Mouse (Mus musculus) kidney, postnatal 14 days (tissue): ENCODE data around the gene Ntrk3.

Experiments used
- DNase-seq: peaks from one replicate; pipeline ENCODE4 v3.0.0; 2022; ENCODE audit warnings: mixed read lengths

The Ntrk3 gene

DNA sequence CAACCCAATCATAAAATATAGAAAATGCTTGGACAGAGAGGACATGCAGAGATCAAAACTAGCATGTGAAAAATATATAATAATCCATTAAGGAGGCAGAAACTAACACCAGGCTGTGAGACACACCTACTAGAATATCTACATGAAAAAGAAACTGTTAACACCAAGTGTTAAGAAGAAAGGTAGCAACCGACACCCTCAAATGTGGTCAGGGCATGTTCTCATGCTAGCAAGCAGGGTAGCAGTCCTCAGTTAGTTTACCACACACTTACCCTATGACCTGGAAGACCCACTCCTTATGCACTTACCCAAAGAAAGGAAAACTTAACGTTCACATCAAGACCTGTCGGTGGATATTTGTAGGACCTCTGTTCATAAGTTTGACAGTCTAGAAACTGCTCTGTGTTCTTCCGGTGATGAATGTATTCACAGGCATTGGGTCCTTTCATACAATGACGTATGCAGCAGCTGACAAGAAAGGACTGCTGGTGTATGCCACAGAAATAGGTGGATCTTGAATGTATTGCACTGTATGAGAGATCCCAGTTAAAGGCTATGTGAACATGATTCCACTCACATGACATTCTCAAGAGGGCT, at the start of gene Ntrk3:
Gene Ntrk3, minus strand, starts transcription at position 399 of the 597 bp plus-strand sequence.
- DNase-seq = no peak

DNA sequence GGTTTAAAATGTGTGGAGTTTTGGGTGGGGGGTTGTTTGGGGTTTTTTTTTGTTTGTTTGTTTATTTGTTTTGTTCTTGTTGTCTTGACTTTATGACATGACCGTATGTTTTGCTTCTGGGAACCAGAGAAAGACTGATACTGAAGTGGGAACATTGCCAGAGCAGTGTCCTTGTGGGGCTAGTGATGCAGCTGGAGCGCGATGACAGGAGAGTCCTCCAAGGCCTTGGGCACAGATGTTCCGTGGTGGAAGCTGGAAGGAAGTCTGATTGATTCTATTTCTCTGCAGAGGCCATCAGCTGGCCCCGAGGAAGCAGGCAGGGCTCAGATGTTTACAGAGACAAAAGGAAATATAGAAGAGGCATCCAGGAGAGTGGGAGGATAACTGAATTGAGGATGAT, 48.1 kb upstream of the Ntrk3 start:
- no peak for DNase-seq

- DNase-seq = peak; percentile 91
Measured at GRCm38 (mm10) chr7:78782639-78783581, 45.1 kb upstream of the Ntrk3 start, which contains the start of the genes Mrps11 and Mrpl46. Gene Mrps11 (plus strand): TSS chr7:78783119. Gene Mrpl46 (minus strand): TSS chr7:78783531.

- DNase-seq = peak; percentile 16
Measured at GRCm38 (mm10) chr7:78778741-78779140, 40.9 kb upstream of the Ntrk3 start.

DNA sequence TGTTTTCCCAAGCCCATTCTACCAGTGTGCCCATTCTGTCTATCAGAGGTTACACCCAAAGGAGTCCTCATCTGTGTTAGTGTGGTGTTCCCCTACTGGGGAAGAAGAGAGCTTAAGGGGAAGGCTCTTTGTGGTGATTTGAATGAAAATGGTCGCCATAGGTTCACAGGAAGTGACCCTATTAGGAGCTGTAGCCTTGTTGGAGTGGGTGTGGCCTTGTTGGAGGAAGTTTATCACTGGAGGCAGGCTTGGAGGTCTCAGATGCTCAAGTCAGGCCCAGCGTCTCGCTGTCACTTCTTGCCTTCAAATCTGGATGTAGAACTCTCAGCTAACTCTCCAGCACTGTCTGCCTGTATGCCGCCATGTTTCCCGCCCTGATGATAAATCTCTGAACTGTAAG, 33.1 kb upstream of the Ntrk3 start:
- no peak for DNase-seq

- DNase-seq = peak; percentile 25
Measured at GRCm38 (mm10) chr7:78769075-78769652, 31.4 kb upstream of the Ntrk3 start.

- DNase-seq = no peak
Measured at GRCm38 (mm10) chr7:78767929-78768531, 30.2 kb upstream of the Ntrk3 start.

DNA sequence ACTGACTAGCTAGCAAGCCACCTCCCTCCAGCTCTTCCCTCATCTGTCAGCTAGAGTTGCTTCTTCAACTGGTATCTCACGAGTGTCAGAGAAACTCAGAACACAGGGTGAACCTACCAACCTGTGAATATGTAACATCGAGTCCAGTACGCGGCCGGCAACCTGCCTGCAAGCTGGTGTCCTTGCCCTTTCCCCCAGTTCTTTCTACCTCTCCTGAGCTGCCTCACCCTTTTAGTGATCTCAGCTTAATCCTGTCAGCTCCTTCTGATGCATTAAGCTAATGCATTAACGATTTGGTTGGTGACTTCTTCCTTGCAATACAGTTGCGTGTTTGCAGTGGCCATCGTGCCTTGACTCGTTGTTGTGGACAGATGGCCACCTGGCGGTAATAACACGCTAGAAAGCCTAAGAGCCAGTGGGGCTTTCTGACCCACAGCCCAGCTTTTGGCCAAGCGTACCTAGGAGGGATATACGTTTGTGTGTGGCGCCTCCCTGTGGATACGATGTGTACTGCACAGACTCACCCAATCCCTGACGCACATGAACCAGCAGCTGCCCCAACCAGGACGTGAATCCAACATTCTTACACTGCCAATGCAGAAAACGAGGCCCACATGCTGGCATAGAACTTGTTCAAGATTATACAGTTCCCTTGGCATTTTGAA, 28.3 kb upstream of the Ntrk3 start:
- DNase-seq = peak; percentile 73

DNA sequence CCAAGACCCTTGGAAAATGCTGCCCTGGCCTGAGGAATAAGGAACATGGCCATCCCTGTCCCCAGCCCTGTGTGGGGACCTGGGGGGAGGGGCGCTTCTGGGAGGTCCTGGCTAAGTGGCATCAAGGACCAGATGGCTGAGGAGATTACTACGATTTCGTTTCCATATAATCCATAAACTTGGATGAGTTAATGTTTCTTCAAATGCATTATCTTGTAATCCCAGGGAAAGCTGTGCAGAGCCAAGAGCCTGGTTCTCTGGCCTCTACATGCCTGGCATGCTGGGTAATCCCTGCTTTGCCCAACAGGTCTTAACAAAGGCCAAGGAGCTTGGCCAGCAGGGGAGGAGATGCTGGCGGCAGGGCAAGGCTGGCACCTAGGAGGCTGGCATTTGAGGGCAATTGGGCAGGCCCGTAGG, 27.4 kb upstream of the Ntrk3 start:
- no peak for DNase-seq

DNA sequence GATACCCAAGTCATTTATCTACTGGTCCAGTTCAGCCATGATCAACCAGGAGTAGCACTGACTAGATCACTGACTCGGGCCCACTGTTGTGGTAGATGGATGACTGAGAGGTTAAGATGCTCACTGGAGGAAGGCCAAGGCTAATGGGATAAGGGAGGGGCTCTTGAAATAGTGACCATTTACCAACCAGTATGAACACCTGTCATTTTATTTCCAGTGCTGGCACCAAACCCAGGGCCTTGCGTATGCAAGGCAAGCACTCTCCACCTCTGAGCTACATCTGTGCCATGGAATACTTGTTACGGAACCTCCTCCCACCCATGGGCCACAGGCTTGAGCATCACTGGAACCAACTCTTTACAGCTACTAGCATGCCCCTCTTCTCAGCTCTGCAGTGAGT, 26.0 kb upstream of the Ntrk3 start:
- DNase-seq = no peak

DNA sequence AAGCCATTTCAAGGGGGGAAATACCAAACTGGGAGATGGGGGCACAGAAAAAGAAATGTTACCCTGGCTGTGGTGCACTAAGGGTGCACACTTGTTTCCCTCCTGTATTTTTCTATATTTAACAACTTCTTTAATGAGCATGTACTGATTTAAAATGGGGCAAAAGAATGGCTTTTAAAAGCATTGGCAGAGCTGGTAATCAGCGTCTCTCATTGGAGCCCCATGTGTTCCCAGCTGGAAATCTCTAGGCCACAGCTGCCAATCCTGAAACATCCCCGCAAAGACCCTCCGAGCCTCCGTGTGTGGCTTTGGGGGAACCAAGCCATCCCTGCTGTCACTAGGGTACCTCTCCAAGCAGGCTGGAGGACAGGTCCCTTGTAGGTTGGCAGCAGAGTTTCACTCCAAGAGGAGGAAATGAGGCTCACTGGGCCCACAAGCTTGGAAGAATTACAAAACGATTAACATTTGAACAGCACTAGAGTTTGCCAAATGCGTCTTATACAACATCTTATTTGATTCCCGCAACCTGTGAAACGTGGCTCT, 16.7 kb upstream of the Ntrk3 start:
- no peak for DNase-seq

- DNase-seq = no peak
Measured at GRCm38 (mm10) chr7:78753752-78754457, 16.1 kb upstream of the Ntrk3 start.

- no peak for DNase-seq
Measured at GRCm38 (mm10) chr7:78752961-78753360, 15.1 kb upstream of the Ntrk3 start.

GRCm38 (mm10) chr7:78743731-78744385, 6.0 kb upstream of the Ntrk3 start:
- DNase-seq = no peak

GRCm38 (mm10) chr7:78739351-78740000, 1.7 kb upstream of the Ntrk3 start:
- DNase-seq = no peak

DNA sequence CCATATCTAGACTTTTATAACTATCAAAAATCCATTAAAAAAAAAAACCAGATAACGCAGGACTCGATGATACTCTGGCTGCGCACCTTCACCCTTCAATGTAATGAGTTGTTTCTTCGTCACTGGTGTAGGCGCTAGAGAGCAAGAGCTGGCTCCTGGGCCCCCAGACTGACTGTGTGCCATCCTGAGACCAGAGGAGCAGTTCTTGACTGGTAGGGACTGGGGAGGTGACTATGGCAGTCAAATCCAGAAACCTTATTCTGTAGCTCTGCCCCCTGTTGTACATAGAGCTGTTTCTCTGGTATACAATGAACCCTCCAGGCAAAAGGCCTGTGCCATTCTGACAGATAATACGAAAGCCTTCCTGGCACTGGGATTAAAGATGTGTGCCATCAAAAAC, 616 bp downstream of the Ntrk3 start:
- DNase-seq = no peak

DNA sequence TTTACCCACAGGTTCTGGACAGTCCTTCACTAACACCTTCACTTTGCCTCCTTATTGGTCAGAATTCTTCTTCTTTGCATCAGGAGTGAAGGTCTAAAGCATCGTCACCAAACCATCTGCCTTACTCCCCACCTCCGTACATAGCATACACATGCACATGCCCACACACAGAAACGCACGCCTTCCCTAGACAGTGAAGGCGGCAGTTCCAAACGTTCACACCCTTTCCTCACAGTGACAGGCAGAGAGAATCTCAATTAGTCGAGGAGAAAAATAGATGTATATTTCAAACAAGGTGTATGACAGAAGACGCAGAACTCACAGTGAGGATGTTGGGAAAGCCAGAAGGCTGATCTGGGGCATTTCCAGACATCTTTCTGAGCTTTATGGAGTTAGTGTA, 6.4 kb downstream of the Ntrk3 start:
- no peak for DNase-seq

DNA sequence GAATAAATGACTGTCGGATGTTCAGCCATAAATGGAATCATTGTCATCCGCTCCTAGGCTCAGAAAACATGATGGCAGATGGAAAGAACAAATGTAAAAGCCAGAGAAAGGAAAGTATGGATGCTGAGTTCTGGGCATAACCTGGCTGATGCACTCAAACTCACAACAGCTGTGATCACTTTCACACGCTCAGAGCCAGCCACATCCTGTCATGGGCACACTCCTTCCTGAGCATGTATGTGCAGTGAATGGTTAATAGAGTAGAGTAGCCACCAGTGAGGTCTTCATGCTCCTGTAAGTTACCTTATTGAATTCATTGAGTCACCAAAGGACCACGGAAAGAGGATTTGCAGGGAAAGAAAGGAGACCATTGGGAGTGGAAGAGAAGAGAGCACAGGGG, 13.2 kb downstream of the Ntrk3 start:
- DNase-seq = no peak

DNA sequence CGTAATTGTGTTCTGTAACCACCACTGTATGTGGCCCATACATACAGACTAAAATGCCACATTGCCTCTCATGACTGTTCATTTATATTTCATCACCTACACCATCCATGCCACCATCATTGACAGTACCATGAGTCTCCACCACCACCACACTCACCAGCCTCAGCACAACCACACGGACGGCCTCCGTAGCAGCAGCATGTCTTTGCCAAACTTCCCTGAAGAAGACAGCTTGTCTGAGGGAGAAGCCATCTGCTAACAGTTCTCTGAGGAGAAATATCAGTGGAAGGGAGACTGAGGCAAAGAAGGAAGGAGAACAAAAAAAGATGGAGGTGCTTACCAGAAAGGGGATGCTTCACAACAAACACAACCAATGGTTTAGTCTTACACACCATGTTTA, 15.8 kb downstream of the Ntrk3 start:
- DNase-seq = no peak

- DNase-seq = no peak
Measured at GRCm38 (mm10) chr7:78720989-78721816, 16.6 kb downstream of the Ntrk3 start.
